Mouse (Mus musculus) layer of hippocampus, adult 8-10 months (tissue): ENCODE measurements around the gene Qars. TPM values are rescaled to one million over a fixed set of nuclear protein-coding genes. Genes with fewer than 3 reads are reported as not detected.
A peak's percentile ranks its signal among the peaks of the same experiment; 100 is the strongest.

Source experiments
- DNase-seq, 2 experiments: peaks; one replicate each; pipeline ENCODE4 v3.0.0; 2022; ENCODE audit warnings: low spot score in 2 of 2
- total RNA-seq, 4 experiments: library from RNA; stranded (reverse); gene quantifications; 2 replicates each; pipeline ENCODE4 v1.2.4; 2022

The Qars gene
- 10 to 100 TPM; 84.0 to 96.5 (median 89.4) TPM for total RNA-seq

DNA sequence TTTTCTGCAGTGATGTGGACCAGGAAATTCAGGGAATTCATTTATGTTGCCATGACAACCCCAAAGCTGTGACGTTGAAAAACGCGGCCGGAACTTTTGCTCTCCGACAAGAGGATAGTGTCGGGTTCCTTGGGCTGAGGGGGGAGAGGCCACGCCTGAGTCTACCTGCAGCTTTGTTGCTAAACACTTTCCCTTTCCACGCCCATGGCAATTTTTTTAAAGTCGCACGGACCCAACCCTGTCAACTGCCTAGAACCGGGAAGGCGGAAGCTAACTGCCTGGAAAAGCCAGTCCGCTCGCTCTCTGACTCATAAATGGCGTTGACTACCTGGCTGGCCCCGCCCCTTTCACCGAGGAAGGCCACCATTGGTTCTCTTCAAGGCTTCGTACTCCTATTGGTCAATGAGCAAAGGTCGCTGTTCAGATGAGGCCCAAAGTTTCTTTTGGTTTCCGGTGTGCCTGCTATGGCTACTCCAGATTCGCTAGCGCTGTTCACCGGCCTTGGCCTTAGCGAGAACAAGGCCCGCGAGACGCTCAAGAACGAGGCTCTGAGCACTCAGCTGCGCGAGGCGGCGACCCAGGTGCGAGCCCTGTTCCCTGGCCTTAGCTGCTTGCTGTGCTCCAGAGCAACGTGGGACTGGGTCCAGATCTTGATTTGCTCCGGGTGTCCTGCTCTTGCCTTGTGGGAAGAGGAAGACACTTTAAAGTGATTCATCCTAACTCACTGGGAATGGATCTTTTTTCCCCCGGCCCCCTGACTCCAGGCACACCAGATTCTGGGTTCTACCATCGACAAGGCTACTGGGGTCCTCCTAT lies at the start of gene Qars:
Gene Qars (plus strand): TSS at position 88 of the 816 bp plus-strand sequence.
- DNase-seq = peak; percentile 93

DNA sequence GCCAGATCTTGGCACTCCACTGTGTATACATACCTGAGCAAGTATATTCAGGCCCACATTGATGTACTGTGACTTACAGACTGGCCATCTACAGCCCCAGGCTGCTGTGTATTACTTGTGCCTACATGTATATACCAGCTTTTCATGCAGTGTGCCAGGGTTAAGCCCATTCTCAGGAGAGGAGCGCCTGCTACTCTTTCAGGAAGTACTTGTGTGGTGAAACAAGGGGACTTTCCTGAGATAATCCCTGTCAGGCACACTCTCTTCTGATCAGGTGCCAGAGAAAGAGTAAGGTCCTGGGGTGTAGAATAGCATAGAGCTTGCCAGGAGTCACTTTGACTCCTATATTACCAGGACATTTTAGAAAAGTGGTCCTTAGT lies 47.6 kb upstream of the Qars start:
- DNase-seq = no peak

DNA sequence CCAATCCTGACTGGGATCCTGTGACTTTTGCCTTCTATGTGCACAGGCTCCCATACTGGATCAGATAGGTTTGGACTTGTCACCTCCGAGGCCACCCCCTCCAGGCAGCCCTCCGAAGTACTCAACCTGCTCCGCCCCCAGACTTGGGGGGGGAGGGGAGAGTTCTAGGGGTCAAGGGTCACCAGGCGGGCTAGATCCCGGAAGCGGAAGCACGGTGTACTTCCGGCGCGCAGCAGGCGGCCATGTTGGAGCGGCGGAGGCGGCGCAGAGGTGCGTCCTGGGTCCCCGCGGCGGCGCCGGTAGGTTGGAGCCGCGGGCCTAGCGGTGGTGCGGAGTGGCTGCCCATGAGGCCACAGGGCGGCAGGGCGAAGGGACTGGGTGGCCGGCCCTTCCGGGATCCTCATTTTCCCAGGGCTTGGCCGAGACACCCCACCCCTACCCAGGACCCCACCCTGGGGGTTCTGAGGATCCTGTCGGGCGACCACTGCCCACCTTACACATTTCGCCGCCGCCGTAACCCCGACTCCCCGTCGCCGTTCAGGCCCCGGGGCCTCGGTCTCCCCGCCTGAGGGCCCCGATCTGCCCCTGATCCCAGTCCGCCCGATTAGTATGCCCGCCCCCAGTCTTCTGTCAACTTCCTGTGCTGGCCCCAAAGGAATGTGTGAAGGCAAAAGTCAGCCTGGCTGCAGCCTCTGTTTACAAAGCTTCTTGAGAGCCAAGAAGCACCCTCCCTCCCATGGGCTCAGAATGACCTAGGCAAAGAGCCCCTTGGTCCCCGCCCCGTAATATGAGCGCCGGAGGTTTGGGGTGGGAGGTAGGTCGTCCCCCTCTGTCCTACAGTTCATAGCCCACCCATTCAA lies 47.0 kb upstream of the Qars start, which contains the start of gene Ccdc71:
Gene Ccdc71 (plus strand): TSS at position 209 of the 860 bp plus-strand sequence.
- peak; percentile 82 to 85 for DNase-seq

DNA sequence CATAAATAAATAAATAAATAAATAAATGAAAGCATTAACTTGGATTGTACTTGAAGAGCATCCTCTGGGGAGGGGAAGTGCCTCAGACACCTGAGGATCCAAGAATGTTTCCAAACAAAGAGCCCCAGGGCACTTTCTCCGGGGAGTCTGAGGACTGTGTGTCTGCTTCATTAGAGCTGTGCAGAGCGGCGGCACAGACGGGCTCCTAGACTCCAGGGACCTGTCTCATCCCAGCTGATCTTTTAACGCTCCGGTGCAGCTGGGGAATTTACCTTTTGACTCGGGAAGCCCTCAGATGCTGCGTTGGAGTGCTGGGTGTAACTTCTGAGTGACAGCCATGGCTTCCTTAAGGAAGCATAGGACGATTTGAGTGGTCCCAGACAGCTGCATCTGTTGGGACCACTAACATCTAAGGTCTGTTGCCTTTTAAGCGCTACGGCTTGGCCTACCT lies 46.3 kb upstream of the Qars start, which contains the start of gene Klhdc8b:
Gene Klhdc8b (minus strand): TSS at position 401 of the 451 bp plus-strand sequence.
- no peak for DNase-seq

- no peak for DNase-seq
These were observed 45.8 kb upstream of the Qars start for GRCm38 (mm10) chr9:108461675-108462074.

- no peak for DNase-seq
These were observed 45.3 kb upstream of the Qars start for GRCm38 (mm10) chr9:108462192-108462591.

GRCm38 (mm10) chr9:108463713-108464112 lies 43.8 kb upstream of the Qars start:
- no peak for DNase-seq

DNA sequence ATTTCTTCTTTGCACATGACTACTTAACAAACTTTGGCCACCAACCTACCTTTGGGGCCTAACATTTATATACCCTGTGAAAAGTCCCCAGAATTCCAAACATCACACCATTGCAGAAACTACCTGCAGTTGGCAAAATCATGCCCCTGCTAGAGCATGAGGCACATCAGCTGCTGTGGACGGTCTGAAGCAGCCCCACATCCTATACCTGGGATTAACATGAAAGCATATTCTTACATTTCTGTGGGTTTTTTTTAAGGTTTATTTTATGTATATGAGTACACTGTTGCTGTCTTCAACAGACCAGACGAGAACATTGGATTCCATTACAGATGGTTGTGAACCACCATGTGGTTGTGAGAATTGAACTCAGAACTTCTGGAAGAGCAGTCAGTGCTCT lies 41.3 kb upstream of the Qars start:
- DNase-seq = no peak

GRCm38 (mm10) chr9:108469430-108469829 lies 38.1 kb upstream of the Qars start:
- DNase-seq = no peak

DNA sequence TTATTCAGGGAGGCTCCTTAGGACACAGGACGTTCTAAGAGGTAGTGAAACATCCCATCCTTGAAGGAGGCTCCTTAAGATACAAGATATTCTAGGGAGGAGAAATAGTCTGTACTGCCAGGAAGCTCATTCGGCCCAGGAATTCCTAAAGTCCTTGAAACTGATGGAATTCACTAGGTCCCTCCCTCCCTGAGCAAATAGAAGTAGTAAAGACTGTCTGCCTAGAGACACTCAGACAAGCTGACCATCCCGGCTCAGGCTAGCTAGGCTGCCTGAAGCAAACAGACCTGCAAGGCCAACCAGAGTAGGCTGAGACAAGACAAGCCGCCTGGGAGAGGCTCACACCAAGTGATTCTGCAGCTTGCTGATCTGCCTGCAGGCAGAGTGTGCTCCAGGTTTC lies 37.7 kb upstream of the Qars start:
- DNase-seq = no peak

- DNase-seq = no peak
These were observed 33.0 kb upstream of the Qars start for GRCm38 (mm10) chr9:108474528-108474927.

DNA sequence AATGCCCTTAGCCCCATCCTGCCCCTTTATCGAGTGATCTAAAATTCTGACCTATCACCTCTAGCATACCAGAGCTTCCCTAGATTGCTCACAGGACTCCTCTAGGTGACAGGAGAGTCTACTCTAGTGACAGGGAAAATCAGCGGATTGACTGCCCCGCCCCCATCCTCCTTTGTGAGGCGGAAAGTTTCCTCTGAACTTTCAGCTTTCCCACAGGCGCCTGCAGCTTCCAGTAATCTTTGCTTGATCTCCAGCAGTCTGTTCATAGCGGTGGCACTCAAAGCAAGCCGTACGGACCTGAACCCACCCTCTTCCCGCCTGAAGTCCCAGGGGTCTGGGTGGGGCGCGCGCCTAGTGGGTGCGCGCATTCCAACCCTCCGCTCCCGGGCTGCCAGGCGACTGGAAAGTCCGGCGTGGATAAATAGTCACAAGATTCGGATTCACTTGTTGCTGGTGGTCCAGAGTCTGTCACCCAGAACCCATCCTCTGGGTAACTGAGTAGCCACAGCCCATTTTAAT lies 28.8 kb upstream of the Qars start:
- no peak for DNase-seq

DNA sequence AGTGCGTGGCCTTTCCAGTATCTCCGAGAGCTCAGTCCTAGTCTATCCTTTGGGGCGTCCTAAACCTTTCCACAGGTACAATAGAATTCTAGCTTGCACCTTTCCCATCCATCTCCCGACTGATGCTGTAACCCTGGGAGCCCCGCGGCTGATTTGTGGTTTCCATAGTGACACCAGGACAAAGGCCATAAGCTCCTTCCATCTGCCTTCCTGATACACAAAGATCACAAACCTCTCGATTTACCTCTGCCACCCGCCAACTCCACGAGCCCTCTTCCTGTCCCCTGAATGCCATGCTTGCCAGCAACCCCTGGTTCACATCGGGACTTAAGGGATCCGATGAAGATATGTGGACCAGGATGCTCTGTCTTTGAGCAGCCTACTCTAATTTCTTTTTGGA lies 28.3 kb upstream of the Qars start:
- DNase-seq = no peak

DNA sequence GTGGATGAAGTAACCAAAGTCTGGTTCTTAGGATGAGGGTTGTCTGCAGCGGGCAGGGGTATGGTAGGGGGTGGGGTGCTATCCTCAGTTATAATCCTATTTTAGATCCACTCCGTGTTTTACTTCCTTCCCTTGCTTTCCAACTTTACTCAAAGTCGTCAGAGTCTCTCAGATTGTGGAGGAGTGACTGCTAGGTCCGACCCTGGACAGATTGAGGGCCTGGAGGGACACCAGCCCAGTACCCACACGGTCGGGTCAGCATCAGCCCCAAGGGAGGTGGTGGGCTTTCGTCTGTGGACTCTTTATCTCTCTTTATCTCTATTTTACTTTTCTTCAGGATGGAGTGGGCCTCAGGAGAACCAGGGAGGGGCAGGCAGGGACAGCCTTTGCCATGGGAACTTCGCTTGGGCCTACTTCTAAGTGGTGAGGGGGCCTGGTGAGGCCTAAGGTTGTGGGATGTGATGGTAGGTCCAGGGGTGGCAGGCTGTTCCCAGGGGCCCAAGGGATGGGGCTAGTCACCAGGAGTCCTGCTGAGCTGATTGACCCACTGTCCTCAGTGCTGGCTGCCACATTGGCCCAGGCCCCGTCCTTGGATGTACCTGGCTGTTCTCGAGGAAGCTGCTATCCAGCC lies 27.7 kb upstream of the Qars start, which contains the start of gene Lamb2:
Gene Lamb2 (plus strand): TSS at position 16 of the 631 bp plus-strand sequence.
- DNase-seq = no peak

- DNase-seq = no peak
These were observed 26.5 kb upstream of the Qars start for GRCm38 (mm10) chr9:108480813-108481519.

GRCm38 (mm10) chr9:108481520-108482210 lies 25.8 kb upstream of the Qars start:
- no peak for DNase-seq

GRCm38 (mm10) chr9:108483051-108483790 lies 24.3 kb upstream of the Qars start:
- no peak for DNase-seq

- DNase-seq = no peak
These were observed 23.5 kb upstream of the Qars start for GRCm38 (mm10) chr9:108484021-108484420.

DNA sequence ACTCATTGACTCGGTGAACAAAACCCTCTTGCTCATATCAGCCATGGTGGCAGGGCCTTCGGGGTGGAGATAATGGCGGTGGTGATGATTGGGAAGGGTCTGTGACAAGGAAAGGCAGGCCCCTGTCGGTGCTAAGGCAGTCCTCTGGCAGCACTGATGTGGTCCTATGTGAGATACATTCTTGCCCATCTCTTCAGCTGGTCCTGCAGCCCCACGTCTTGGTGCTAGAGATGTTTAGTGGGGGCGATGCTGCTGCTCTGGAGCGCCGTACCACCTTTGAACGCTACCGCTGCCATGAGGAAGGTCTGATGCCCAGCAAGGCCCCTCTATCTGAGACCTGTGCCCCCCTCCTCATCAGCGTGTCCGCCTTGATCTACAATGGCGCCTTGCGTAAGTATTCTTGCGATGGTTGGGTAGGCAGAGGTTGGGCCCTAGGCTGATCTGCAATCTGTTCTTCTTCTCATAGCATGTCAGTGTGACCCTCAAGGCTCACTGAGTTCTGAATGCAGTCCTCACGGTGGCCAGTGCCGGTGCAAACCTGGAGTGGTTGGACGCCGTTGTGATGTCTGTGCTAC lies 22.1 kb upstream of the Qars start:
- DNase-seq = no peak
